Mouse (Mus musculus) heart, postnatal 0 days (tissue): Measurements from ENCODE around the gene Cox8a. TPM values are rescaled to one million over a fixed set of nuclear protein-coding genes. Genes with fewer than 3 reads are reported as not detected.

Source experiments
- ATAC-seq: fragments of 200-750 bp; cut with Nextera tagmentation; 2 replicates; pipeline ENCODE4 v1.8.0; 2017; ENCODE audit warnings: low read depth, moderate number of reproducible peaks, moderate library complexity; ENCODE audit not compliant: insufficient read depth
- DNase-seq: peaks from one replicate; pipeline ENCODE4 v3.0.0-alpha.2; 2016; ENCODE audit warnings: low spot score
- H3K27ac ChIP-seq: fragments of 300-500 bp; sonication (generic); 2 replicates; pipeline ENCODE4 v1.5.1; 2014; ENCODE audit warnings: low read depth, mild to moderate bottlenecking
- H3K27me3 ChIP-seq: fragments of 300-500 bp; sonication (generic); 2 replicates; pipeline ENCODE4 v1.6.1; 2014; ENCODE audit warnings: low read length, mixed read lengths; ENCODE audit not compliant: control insufficient read depth, insufficient read depth
- H3K36me3 ChIP-seq: fragments of 300-500 bp; sonication (generic); replicated peaks from 2 replicates; pipeline ENCODE4 v1.6.1; 2014; ENCODE audit warnings: low read length, mixed read lengths; ENCODE audit not compliant: control insufficient read depth, insufficient read depth
- H3K4me1 ChIP-seq: fragments of 300-500 bp; sonication (generic); 2 replicates; pipeline ENCODE4 v1.6.1; 2014; ENCODE audit warnings: antibody characterized with exemption; ENCODE audit not compliant: control insufficient read depth, insufficient read depth
- H3K4me2 ChIP-seq: fragments of 300-500 bp; sonication (generic); 2 replicates; pipeline ENCODE4 v1.6.1; 2014; ENCODE audit warnings: low read depth, mild to moderate bottlenecking, low read length, moderate library complexity
- H3K4me3 ChIP-seq: fragments of 300-500 bp; sonication (generic); 2 replicates; pipeline ENCODE4 v1.5.1; 2014; ENCODE audit warnings: low read depth, low read length
- H3K9ac ChIP-seq: fragments of 300-500 bp; sonication (generic); replicated peaks from 2 replicates; pipeline ENCODE4 v1.6.1; 2014; ENCODE audit warnings: low read depth, low read length, mixed read lengths
- H3K9me3 ChIP-seq: fragments of 300-500 bp; sonication (generic); replicated peaks from 2 replicates; pipeline ENCODE4 v1.6.1; 2016; ENCODE audit warnings: low read length; ENCODE audit not compliant: control insufficient read depth
- CTCF ChIP-seq: IDR thresholded peaks from 2 replicates; pipeline ENCODE4 v1.5.1; 2016; ENCODE audit warnings: antibody characterized with exemption, control low read depth, low read depth
- EP300 ChIP-seq: IDR thresholded peaks from 2 replicates; pipeline ENCODE4 v1.6.1; 2016; ENCODE audit warnings: antibody characterized with exemption, low read depth
- WGBS: fragments of 180-500 bp; shearing (Covaris S2); extraction: QIAGEN DNeasy Blood & Tissue Kit; methylation state at CpG from one replicate; pipeline ENCODE4 v1.1.7; 2014; 5-methylcytosine and 5-hydroxymethylcytosine counted together
- polyA plus RNA-seq: library from polyadenylated mRNA; unstranded; fragments of >200 nt; fragmentation: Nextera tagmentation; extraction: Ambion mirVana; gene quantifications from 2 replicates; pipeline ENCODE4 v1.2.1, GENCODE M21; 2015
- total RNA-seq: library from RNA; depleted of rRNA; stranded (reverse); fragments of >200 nt; gene quantifications from 2 replicates; pipeline ENCODE4 v1.2.3, GENCODE M21; 2014; ENCODE audit warnings: low replicate concordance

The Cox8a gene
- total and polyA plus RNA-seq, 2 experiments from 2014 or later = 1,841 to 3,012 TPM

GRCm38 (mm10) chr19:7197445-7197844, 20.0 kb downstream of the Cox8a start:
- WGBS = 83% methylated on average over 9 of the region's 9 CpGs
- Histone ChIP-seq H3K27me3 (no peaks in the 10 kb centered on the region), H3K9ac (no peak overlapping the region), H3K4me2 (no peak overlapping the region), H3K4me3 (no peak overlapping the region), H3K36me3 (peaks cover 43% of the 10 kb centered on the region), H3K27ac (no peak overlapping the region), H3K4me1 (peaks cover 8% of the 10 kb centered on the region; the same call in 1 of the 2 replicates), H3K9me3 (no peaks in the 10 kb centered on the region)
- no peak for ATAC-seq
- TF ChIP-seq CTCF (no peak), EP300 (no peak)
- no peak for DNase-seq

GRCm38 (mm10) chr19:7196741-7197270, 20.6 kb downstream of the Cox8a start:
- Histone ChIP-seq H3K4me2 (peak overlapping the region; percentile 17; the same call in 1 of the 2 replicates), H3K36me3 (peaks cover 40% of the 10 kb centered on the region), H3K4me1 (peaks cover 8% of the 10 kb centered on the region; the same call in 1 of the 2 replicates), H3K9me3 (no peaks in the 10 kb centered on the region), H3K9ac (no peak overlapping the region), H3K27me3 (no peaks in the 10 kb centered on the region), H3K4me3 (no peak overlapping the region), H3K27ac (no peak overlapping the region)
- 16% methylated on average over 17 of the region's 17 CpGs for WGBS
- DNase-seq (no peak), ATAC-seq (peak; percentile 43)
- TF ChIP-seq EP300 = no peak
- TF ChIP-seq CTCF = no peak

GRCm38 (mm10) chr19:7195900-7196728, 21.3 kb downstream of the Cox8a start:
- H3K4me1 ChIP-seq = peaks cover 8% of the 10 kb centered on the region; the same call in 1 of the 2 replicates
- no peaks in the 10 kb centered on the region for H3K27me3 ChIP-seq
- DNase-seq (no peak), ATAC-seq (peak; percentile 60)
- no peak overlapping the region for H3K4me3 ChIP-seq
- H3K9ac ChIP-seq = no peak overlapping the region
- H3K36me3 ChIP-seq = peaks cover 38% of the 10 kb centered on the region
- no peaks in the 10 kb centered on the region for H3K9me3 ChIP-seq
- TF ChIP-seq CTCF = peak; percentile 73
- TF ChIP-seq EP300 = no peak
- peak overlapping the region; percentile 17 for H3K4me2 ChIP-seq
- 11% methylated on average over 33 of the region's 33 CpGs for WGBS
- no peak overlapping the region for H3K27ac ChIP-seq

- 63% methylated on average over 2 of the region's 2 CpGs for WGBS
- Histone ChIP-seq H3K9ac (no peak overlapping the region), H3K4me3 (no peak overlapping the region), H3K4me1 (peaks cover 8% of the 10 kb centered on the region; the same call in 1 of the 2 replicates), H3K36me3 (0 out of 2 replicates have a peak, but pooled peaks cover 5% of the 10 kb centered on the region), H3K4me2 (no peak overlapping the region), H3K27me3 (0 out of 2 replicates have a peak, but pooled peaks cover 4% of the 10 kb centered on the region), H3K27ac (no peak overlapping the region), H3K9me3 (no peaks in the 10 kb centered on the region)
- DNase-seq = no peak
- no peak for ATAC-seq
- TF ChIP-seq CTCF = no peak
- no peak for TF ChIP-seq EP300
These were observed 24.9 kb downstream of the Cox8a start for GRCm38 (mm10) chr19:7192561-7192967.

GRCm38 (mm10) chr19:7191639-7192038, 25.8 kb downstream of the Cox8a start:
- Histone ChIP-seq H3K36me3 (no peaks in the 10 kb centered on the region), H3K9ac (no peak overlapping the region), H3K4me1 (peaks cover 5% of the 10 kb centered on the region; the same call in 1 of the 2 replicates), H3K4me2 (no peak overlapping the region), H3K4me3 (no peak overlapping the region), H3K27me3 (0 out of 2 replicates have a peak, but pooled peaks cover 4% of the 10 kb centered on the region), H3K9me3 (no peaks in the 10 kb centered on the region), H3K27ac (no peak overlapping the region)
- TF ChIP-seq CTCF (no peak), EP300 (no peak)
- WGBS = 50% methylated on average over 6 of the region's 6 CpGs
- DNase-seq = no peak
- no peak for ATAC-seq
